Mouse (Mus musculus) left cerebral cortex, adult 8-10 months (tissue): Measurements from ENCODE around the gene Gxylt2. TPM values are rescaled to one million over a fixed set of nuclear protein-coding genes. Genes with fewer than 3 reads are reported as not detected.

Experiments
- DNase-seq, 2 experiments: peaks; one replicate each; pipeline ENCODE4 v3.0.0; 2022; ENCODE audit warnings: low spot score in 2 of 2
- total RNA-seq, 4 experiments: library from RNA; stranded (reverse); gene quantifications; 2 replicates each; pipeline ENCODE4 v1.2.4; 2022

The Gxylt2 gene
- total RNA-seq, 4 experiments from 2014 or later, result 0.72 to 1.7 (median 0.86) TPM

GRCm38 (mm10) chr6:100847264-100847663 is 142.7 kb downstream of the Gxylt2 start:
- no peak for DNase-seq

- no peak for DNase-seq
Observed at GRCm38 (mm10) chr6:100848682-100849375, 144.3 kb downstream of the Gxylt2 start.

- DNase-seq, result no peak
Observed at GRCm38 (mm10) chr6:100850671-100851081, 146.1 kb downstream of the Gxylt2 start.

GRCm38 (mm10) chr6:100851083-100851482 is 146.5 kb downstream of the Gxylt2 start:
- no peak for DNase-seq

Other genes with a start within 250 kb of the Gxylt2 start
- 1 to 10 TPM; 6.0 to 6.6 (median 6.5) TPM for gene Shq1, start 33.6 kb upstream of the Gxylt2 start, total RNA-seq
- gene Ppp4r2, start 128.9 kb downstream of the Gxylt2 start, total RNA-seq, result 10 to 100 TPM; 69.1 to 80.0 (median 76.0) TPM